Mouse (Mus musculus): ENCODE results near the gene Thoc6. TPM values are rescaled to one million over a fixed set of nuclear protein-coding genes. Genes with fewer than 3 reads are reported as not detected.

Gene Thoc6
- total RNA-seq, 2 experiments from 2014 or later: 32.3 to 45.7 TPM

DNA sequence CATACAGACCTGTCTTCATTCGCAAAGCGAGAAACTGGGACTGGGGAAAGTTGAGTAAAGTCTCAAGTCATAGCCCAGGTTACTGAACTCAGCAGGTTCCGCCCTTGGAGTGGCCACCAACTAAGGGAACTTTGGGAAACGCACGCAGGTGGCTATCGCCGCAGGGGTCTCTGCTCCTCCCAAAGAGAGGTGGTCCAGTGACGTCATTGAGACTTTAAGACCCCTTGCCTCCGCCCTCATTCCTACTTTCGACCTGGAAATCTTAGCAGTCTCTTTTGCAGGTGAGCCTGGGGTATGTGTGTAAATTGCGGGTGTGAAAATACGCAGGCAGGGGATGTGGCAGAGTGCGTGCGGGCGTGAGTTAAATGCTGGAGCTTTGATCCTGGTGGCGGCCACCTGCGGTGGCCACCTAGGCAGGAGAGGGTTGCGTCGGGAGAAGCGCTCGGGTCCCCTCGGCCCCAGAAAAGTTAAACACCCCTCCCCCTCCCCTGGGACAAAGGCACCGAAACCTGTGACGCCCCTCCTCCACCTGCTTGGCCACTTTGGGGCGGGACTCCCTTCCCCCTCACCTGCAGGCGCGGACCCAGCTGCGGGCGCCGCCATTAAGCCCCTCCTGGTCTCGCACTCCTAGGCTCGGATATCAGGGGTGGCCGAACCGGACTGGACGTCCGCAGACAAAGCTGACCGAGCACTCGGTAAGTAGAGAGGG lies 5.6 kb upstream of the Thoc6 start, which contains the start of gene Cldn6:
TSS of gene Cldn6 (plus strand) at position 123 of the 709 bp plus-strand sequence.
- ATAC-seq (replicated peaks; ENCODE audit: poor library complexity): no peak

DNA sequence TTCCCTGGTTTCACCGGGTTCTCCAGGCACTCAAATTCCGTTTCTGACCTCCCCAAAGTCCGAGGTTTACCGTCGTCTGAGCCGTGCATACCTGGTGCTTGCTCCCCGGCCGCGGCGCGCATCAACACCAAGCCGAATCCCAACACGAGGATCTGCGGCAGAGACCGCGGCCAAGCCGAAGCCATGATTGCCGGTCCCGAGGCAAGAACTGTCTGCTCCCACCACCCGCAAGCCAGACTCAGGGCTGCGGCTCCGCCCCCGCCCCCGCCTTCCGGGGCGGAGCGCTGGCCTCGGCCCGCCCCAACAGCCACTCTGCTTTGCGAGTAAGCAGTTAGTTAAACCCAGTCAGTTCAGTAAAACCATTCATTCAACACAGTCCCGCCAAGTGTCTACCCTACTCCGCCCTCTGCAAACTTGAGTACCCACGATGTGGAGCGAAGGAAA lies 3.6 kb upstream of the Thoc6 start, which contains the start of gene Tnfrsf12a:
TSS of gene Tnfrsf12a (minus strand) at position 233 of the 444 bp plus-strand sequence.
- peak; percentile 57 for ATAC-seq (replicated peaks; ENCODE audit: poor library complexity)

GRCm38 (mm10) chr17:23676473-23677031 lies 2.9 kb upstream of the Thoc6 start:
- ATAC-seq (replicated peaks; ENCODE audit: poor library complexity): no peak

GRCm38 (mm10) chr17:23675564-23676281 lies 2.0 kb upstream of the Thoc6 start:
- peak; percentile 29 for ATAC-seq (replicated peaks; ENCODE audit: poor library complexity)

DNA sequence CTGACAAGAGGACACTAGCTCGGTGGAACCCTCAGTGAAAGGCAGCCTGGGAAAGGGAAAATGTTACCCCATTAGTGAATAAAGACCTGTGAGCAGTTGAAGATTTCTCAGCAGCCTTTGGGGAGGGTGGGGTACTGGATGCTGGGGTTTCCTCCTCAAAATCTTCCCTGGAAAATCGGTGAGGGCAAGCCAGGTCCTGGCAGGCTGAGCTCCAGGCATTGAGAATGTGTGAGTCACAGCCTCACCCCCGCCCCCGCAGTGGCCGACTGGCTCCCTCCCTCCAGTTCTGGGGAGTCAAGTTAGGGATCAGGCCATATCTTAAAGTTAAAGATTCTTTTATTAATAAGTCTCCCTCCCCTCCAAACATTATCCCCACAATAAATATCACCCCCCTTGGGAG lies 1.4 kb upstream of the Thoc6 start:
- ATAC-seq (replicated peaks; ENCODE audit: poor library complexity): no peak

DNA sequence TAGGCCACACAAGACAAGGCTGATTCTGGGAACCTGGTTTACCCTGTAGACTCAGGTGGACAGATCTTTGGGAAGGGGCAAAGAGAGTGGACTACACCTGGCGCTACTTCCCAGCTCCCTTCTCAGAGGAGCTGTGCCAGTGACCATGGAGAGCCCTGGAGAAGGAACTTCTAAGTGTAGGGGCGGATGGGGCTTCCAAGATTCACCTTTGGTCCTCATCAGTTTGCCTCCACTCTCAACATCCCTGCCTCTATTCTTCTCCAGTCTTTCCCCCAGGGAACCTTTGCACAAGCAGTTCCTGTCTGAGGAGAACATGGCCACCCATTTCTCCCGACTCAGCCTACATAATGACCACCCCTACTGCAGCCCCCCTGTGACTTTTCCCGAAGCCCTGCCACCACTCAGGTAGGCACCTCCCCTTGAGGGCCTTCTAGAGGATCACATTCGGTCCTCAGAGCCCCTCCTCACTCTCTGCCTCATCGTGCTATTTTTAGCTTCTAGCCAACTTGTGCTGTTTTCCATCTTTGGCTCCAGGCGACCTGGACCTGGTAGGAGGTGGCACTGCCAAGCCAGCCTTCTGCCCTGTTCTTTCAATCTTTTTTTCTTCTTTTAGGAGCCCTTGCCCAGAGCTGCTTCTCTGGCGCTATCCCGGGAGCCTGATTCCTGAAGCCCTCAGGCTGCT lies 730 bp upstream of the Thoc6 start:
- ATAC-seq (replicated peaks; ENCODE audit: poor library complexity): no peak

DNA sequence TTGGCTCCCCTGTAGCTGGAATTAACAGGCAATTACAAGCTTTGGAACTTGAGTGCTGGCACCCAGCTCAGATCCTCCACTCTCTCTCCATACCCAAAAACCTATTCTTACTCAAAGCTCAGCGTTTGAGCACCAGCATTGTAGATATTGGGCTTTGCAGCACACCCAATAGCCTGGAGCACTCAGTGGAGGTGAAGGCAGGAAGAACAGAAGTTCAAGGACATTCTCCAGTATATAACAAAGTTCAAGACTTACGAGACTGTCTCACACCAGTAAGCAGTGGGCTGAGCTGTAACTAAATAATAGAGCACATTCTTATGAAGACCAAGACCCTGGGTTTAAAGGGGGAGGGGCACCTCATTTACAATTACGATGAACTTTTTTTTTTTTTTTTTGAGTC lies 921 bp downstream of the Thoc6 start:
- ATAC-seq (replicated peaks; ENCODE audit: poor library complexity): no peak

DNA sequence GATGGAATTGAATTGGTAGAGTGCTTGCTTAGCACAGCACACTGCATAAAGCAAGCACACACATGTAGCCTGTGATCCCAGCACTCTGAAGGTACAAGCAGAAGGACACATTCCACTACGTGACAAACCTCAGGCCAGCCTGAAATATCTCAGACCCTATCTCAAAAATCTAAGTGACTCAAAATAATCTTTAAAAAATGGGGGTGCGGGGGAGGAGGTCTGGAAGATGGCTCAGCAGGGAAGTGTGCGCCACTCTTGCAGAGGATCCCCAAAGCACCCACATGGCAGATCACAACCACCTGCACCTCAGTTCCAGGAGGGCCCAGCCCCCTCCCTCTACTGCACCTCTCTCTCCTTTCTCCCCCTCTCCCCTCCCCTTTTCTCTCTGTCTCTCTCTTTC lies 2.2 kb downstream of the Thoc6 start:
- ATAC-seq (replicated peaks; ENCODE audit: poor library complexity): no peak

GRCm38 (mm10) chr17:23670516-23671074 lies 3.1 kb downstream of the Thoc6 start:
- ATAC-seq (replicated peaks; ENCODE audit: poor library complexity): no peak

DNA sequence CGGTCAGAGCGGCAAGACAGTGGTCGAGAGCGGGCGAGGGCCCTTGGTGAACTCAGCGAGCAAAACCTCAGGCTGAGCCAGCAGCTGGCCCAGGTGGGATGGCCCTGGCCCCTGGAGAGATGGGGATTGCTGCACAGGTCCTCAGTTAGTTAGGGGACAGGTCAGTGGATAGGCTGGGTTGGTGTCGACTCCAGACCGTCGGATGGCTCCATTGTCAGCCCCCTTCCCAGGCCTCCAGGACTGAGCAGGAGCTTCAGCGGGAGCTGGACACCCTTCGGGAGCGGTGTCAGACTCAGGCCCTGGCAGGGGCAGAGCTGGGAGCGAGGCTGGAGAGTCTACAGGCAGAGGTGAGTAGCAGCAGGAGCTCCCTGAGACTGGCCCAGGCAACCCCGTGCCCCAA lies 8.2 kb downstream of the Thoc6 start:
- ATAC-seq (replicated peaks; ENCODE audit: poor library complexity): no peak

DNA sequence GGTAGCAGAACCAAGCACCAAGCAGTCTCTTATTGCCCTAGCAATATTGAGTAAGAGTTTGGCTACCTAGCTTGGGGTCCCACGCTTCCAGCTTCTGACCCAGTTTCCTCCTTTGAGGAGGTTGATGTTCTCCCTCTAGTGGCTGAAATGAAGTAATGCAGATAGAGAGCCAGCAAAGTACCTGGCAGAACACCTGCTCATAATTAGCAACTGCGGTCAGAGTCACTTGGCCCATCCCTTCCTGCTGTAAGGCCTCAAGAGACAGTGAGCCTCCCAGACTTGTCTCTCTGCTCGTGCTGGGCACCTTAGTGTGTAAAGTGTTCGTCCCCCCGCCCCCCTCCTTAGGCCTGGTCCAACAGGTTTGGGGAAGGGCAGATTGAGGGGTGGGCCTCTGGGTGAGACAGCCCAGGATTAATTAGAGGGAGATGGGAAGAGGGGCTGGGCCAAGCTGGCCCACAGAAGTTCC lies 9.1 kb downstream of the Thoc6 start:
- ATAC-seq (replicated peaks; ENCODE audit: poor library complexity): peak; percentile 74

DNA sequence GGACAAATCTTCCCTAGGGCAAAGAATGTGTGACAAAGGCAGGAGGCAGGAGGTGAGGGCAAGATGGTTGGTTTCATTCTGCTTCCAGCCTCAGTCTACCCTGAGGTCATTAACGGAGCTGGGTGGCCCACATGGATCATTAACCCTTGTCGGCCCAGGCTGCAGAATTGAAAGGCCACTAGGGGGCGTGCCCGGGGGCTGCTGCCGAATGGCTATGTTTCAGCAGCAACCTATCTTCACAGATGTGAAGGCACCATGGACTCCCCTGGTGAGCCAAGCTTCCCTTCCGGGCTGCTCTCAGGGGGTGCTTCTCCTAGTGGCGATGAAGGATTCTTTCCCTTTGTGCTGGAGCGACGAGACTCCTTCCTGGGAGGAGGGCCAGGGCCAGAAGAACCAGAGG lies 12.2 kb downstream of the Thoc6 start:
- ATAC-seq (replicated peaks; ENCODE audit: poor library complexity): peak; percentile 33

GRCm38 (mm10) chr17:23660876-23661200 lies 12.8 kb downstream of the Thoc6 start:
- peak; percentile 45; the same call in 1 of the 2 replicates for ATAC-seq (replicated peaks; ENCODE audit: poor library complexity)

DNA sequence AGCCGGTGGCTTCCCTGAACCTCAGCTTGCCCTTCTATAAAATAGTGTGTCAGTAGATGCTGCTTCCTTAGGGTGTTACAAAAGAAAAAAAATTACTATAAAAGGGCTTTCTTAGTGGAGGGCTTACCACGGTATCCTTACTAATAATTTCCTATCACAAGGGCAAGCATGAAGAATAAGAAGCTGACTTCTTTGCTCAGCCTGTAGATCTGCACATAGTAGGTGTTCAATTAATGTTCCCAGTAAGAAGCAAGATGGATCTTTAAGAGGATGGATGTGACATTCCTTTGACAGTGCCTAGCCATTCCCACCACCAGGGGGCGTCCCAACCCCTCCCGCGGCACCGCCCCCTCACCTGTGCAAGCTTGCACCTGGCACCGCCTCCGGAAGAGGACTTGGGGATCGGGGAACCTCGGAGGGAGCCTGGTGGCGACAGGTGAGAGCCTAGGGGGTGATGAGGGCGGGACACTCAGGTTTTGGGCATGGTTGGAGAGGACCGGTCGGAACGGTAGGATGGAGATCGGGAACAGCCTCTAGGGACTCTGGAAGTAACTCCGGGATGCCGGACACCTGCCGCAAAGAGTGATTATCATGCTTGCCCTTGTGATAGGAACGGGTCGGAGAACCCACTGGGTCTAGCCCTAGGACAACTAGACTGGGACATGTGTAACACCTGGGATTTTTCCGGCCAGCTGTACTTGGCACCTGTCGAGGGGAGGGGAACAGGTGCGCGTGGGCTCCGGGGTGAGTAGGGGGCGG lies 13.4 kb downstream of the Thoc6 start, which contains the start of gene Bicdl2:
TSS of gene Bicdl2 (plus strand) at position 390 of the 759 bp plus-strand sequence.
- peak; percentile 52 for ATAC-seq (replicated peaks; ENCODE audit: poor library complexity)

- ATAC-seq (replicated peaks; ENCODE audit: poor library complexity): no peak
Observed at GRCm38 (mm10) chr17:23658450-23658849, 15.2 kb downstream of the Thoc6 start.

DNA sequence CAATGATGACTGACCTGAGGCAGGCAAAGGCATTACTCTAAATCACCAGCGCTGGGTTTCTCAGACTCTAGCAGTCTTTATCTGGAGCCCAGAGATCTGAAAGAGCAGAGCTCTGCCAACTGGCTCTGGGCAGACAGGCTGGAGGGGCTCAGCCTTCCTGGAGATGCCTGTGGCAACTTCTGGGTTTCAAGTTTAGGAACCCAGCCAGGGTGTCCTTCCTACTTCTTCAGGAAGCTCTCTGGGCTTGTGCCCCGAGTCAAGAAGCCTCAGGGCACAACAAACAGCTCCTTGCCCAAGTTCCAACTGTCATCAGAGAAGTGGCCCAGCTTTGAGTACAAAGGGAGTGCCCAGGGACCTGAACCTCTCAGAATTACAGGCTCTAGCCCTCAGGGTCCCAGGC lies 19.3 kb downstream of the Thoc6 start:
- peak; percentile 68 for ATAC-seq (replicated peaks; ENCODE audit: poor library complexity)

- ATAC-seq (replicated peaks; ENCODE audit: poor library complexity): peak; percentile 33; the same call in 1 of the 2 replicates
Observed at GRCm38 (mm10) chr17:23654001-23654400, 19.7 kb downstream of the Thoc6 start.

DNA sequence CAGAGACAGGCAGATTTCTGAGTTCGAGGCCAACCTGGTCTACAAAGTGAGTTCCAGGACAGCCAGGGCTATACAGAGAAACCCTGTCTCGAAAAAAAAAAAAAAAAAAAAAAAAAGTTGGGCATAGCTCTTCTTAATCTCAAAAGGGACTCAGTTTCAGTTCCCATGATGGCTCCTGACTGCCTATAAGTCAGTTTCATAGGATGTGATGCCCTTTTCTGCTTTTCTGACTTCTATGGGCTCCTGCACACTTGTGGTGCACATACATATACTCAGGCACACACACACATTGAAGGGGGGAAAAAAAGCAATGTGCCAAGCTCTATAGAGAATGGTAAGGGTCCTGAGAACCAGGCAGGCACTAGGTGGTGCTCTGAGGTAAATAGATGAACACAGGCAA lies 20.4 kb downstream of the Thoc6 start:
- 0 out of 2 replicates have a peak, but pooled peaks have one; percentile 45 for ATAC-seq (replicated peaks; ENCODE audit: poor library complexity)

GRCm38 (mm10) chr17:23651363-23651762 lies 22.3 kb downstream of the Thoc6 start:
- ATAC-seq (replicated peaks; ENCODE audit: poor library complexity): no peak

GRCm38 (mm10) chr17:23645894-23646293 lies 27.8 kb downstream of the Thoc6 start:
- no peak for ATAC-seq (replicated peaks; ENCODE audit: poor library complexity)
